Mouse (Mus musculus) thymus, postnatal 10 days (tissue): ENCODE results near the gene Zmynd11.
A peak's percentile ranks its signal among the peaks of the same experiment; 100 is the strongest.
"Not testable (repeated sequence)": the region's sequence is repeated elsewhere in the genome, so short reads cannot be mapped to it uniquely, and the experiment has no call there.

Experiments used
- DNase-seq, 2 experiments: peaks; one replicate each; pipeline ENCODE4 v3.0.0; 2021; ENCODE audit warnings: low spot score in 2 of 2

The Zmynd11 gene

GRCm38 (mm10) chr13:9764646-9765536, at the start of gene Zmynd11:
TSS of gene Zmynd11 (minus strand) at chr13:9765330.
- DNase-seq, result peak; percentile 47 to 57

DNA sequence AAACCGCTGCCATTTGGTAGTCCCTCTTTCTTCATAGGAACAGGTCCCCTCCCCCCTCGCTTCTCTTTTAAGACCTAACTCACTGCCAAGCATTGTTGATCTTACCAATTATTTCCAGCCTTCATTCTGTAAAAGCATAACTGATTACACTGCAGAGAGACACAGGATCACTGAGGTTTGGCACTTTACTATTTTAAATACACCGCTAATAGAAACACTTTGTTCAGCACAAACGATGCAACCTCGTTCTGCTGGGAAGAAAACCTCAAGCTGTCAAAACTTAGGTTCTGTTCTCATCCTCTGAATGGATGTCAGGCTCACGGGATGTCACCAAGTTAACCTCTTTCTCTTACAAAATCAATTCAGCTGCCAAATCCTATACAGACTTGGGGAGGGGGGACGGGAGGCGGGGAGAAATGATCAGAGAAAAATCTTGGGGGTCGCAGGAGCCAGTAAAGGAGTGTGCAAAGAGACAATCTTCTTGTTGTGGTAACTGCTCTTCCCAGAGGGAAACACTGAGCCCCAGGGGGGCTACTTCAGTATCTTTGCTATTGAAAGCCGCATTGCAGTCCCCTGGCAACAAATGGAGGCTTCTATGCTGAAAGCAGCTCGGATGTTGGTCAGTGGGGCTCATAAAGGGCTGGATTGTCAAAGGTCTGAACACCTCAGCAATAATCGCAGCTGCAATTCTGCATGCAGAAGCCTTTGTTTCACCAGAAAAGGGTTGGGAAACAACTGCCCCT, 30.9 kb upstream of the Zmynd11 start:
- no peak for DNase-seq

GRCm38 (mm10) chr13:9786050-9786449, 20.9 kb upstream of the Zmynd11 start:
- DNase-seq, result no peak

DNA sequence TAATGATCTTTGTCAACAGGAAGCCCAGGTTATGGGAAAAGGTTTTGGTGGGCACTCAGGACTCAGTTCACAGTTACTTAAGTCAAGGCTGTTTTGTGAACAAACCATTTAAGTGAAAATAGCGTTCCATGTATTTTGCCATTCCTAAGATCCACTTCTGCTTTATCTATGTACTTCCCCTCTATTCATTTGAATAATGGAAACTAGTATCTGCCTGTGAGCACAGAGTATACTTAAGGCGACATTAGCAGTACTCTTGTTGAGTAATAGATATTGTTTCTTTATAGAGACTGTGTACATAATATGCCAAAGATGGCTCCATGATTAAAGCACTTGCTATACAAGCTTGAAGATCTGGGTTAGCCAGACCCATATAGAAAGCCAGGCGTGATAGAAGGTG, 18.6 kb upstream of the Zmynd11 start:
- DNase-seq, result no peak

DNA sequence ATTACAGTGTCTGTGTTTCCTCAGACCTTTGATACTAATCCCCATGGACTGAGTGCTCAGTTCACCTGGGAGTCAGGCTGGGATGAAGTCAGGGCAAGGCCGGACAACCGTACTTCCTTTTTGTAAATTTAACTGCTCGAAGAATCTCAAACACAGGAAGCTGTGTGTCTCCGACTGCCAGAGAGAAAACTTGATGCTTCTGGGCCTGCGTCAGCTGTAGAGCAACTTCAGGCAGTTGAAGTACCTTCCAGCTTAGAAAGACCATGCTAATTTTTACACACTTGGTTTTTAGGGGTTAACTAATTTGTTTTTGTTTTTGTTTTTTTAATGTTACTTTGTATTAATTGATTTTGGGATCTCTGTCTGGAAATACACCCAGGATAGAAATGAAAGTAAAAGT, 10.8 kb upstream of the Zmynd11 start:
- DNase-seq, result peak in 1 of 2 experiments; percentile 45

DNA sequence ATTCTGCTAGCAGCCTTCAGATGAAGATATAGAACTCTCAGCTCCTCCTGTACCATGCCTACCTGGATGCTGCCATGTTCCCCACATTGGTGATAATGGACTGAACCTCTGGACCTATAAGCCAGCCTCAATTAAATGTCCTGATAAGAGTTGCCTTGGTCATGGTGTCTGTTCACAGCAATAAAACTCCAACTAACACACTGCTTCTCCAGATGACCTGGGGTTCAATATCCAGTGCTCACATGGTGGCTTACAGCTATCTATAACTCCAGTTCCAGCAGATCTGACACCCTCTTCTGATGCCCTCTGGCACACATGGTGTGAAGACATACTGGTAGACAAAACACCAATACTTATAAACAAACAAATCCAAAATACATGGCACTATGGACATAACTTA, 8.9 kb upstream of the Zmynd11 start:
- DNase-seq, result no peak

GRCm38 (mm10) chr13:9767279-9767678, 2.1 kb upstream of the Zmynd11 start:
- no peak for DNase-seq

DNA sequence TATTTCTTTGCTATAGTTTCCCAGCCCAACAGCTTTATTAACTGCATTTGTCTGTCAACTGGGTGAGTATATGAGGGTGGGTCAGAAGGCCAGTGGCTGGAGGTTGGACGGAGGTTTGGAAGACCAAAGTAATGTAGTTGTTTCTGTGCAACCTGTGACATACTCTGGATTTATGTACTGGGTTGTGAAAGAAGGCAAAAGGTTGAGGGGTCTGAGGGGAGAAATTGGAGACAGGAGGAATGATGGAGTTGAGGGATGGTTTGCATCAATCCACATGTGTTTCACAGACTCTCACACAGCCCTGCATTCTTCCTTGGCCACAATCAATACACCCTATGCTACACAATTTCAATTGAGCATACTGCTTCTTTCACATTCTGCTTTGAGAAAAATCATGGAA, 1.4 kb upstream of the Zmynd11 start:
- no peak for DNase-seq

DNA sequence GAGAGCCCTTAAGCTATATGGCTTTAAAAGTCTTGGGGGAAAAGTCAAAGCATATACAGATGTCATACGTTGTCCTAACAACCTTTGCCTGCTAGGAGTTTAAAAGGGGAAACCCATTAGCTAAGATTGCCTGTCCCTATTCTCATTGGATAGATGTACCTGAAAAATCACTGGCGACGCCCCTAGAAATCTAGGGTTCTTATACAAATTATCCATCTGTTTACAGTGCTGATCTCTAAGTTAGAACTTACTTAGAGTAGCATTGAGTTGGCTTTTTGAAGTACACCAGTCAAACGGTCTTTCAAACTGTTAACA, 364 bp upstream of the Zmynd11 start:
- no peak for DNase-seq

- DNase-seq, result peak; percentile 71 to 75
Observed at GRCm38 (mm10) chr13:9763828-9764645, 1.1 kb downstream of the Zmynd11 start.

DNA sequence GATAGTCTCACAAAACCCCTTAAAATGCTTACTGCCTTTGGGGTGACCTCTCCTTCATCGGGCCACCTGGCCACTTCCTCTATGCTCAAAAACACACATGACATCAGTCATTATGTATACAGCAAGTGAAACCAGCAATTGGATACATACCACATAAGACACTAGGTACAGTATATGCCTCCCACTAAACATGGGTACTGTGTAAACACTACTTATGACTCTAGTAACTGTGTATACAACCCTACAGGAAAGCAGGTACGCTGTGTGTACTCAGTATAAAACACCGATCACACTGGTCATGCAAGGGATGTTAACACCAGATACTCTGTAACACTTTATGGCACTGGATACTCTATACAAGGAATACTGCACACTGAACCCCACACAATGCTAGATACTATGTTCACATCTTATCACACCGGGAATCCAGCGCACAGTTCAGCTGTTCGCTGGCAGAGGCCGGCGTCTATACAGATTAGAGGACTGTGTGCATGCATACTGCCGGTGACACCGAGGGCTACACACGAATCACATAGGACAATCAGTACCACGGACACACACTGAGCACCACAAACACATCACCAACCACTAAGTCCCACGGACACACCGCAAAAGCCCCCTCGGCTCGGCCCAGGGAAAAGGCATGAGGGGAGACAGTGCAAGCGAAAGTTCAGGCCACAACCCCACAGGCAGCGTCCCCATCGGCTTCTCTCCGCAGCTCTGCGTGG, 1.9 kb downstream of the Zmynd11 start:
- peak in 1 of 2 experiments; percentile 49 for DNase-seq

DNA sequence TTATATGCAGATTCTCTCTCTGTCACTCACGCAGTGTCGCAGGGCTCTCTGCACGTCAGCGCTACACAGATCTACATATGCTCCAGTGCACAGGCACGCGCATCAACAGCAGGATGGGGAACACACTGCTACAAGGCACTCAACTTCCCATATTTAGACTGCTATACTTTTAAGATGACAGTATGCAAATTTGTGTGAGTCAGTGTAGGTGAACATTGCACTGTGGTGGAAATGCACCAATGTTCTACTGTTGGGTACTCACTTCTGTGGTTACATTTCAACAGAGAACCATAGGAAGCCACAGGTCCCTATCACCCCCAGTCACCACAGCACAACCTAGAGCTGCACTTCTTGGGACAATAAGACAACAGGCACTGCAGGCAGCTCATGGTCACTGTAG, 5.1 kb downstream of the Zmynd11 start:
- DNase-seq, result peak in 1 of 2 experiments; percentile 15

GRCm38 (mm10) chr13:9757842-9758491, 7.2 kb downstream of the Zmynd11 start:
- no peak for DNase-seq

- no peak for DNase-seq
Observed at GRCm38 (mm10) chr13:9753706-9754105, 11.4 kb downstream of the Zmynd11 start.

DNA sequence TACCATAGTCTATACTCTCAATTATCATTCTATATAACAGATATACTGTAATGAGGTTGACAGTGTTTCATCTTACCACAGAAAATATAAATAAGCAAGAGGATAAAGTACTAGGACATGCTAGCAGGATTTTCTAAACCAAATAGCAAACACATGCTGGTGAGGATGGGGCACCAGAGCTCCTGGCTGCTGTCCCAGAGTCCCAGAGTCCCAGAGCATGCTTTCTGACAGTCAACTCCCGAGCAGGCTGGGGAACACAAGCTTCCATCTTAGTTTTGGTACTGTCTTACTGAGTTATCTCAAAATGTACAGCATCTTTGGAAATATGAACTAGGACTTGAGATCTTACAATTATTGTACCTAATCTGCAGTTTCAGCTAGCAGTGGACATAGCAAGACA, 14.8 kb downstream of the Zmynd11 start:
- DNase-seq, result no peak

DNA sequence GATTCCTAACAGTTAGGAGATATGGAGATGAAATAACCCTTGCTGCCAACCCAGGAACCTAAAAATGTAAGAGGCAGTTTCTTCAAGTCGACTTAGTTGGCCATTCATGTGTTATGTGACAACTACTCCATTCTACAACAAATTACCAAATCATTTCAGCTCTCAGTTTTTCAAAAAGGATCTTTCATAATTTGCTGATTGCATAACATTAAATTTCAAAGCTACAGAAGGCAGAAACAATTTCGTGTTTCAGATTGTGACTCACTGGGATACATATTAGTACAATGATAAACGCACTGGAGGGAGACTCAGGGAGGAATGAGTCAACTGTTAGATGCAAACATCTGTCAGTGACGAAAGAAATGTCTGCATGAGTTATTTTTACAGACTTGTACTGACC, 15.3 kb downstream of the Zmynd11 start:
- no peak for DNase-seq

GRCm38 (mm10) chr13:9738190-9738589, 26.9 kb downstream of the Zmynd11 start:
- no peak for DNase-seq

GRCm38 (mm10) chr13:9737024-9737423, 28.1 kb downstream of the Zmynd11 start:
- DNase-seq, result peak in 1 of 2 experiments; percentile 6

DNA sequence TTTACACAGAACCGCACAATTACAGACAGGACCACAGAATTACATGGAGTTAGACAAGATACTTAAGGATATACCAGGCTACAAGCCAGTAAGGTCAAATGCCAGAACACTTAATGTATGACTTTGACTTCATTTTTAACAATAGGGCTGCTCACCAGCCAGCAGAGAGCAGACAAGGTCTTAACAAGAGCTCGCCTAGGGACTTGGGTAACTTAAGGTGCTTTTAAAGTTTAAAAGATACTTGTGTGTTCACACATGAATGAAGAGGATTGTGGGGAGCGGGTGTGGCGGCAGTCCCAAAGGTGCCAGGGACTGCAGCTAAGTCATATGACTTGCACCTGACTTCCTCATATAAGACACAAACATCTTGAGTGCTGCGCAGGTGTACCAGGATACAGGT, 32.9 kb downstream of the Zmynd11 start:
- not testable (repeated sequence) for DNase-seq

DNA sequence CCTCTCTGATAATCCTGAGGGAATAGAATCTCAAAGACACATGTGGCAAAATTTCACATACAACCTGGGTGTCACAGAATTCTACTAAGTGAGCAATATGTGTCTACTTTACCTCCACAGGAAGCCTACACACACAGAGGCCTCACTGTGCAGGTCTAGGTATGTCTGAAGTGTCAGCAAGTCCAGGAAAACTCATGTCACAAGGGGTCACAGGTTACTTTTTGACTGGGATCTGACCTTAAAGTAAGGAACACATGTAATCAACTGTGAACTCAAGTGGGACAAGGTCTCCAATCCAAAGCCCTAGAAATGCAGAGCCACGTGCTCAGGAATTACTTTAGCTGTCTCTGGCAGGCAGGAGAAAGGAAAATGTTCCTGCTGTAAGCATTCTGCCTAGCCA, 36.1 kb downstream of the Zmynd11 start:
- no peak for DNase-seq

DNA sequence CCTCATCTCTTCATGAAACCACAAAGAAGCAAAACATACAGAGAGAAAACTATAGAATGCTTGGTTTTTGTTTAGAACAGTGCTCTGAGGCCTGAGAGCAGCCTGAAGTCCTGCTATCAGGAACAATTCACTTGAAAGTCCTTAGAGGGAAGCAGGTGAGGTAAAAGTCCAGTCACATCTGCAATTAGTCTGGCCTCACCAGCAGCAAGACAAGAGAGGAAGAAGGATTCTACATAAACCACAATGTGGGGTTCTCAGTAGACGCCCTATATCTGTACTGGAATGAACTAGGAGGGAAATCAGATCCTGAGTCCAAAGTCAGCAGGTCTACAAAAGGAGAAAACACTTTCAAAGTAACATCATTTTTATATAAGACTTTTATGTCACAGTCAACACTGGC, 49.9 kb downstream of the Zmynd11 start:
- DNase-seq, result no peak
